Mouse (Mus musculus): ENCODE data around the gene Kdsr. TPM values are rescaled to one million over a fixed set of nuclear protein-coding genes. Genes with fewer than 3 reads are reported as not detected.

The Kdsr gene
- polyA plus RNA-seq (2016; fragmentation: Nextera tagmentation; extraction: Ambion mirVana), result 8.3 and 8.7 TPM in 2 replicates

DNA sequence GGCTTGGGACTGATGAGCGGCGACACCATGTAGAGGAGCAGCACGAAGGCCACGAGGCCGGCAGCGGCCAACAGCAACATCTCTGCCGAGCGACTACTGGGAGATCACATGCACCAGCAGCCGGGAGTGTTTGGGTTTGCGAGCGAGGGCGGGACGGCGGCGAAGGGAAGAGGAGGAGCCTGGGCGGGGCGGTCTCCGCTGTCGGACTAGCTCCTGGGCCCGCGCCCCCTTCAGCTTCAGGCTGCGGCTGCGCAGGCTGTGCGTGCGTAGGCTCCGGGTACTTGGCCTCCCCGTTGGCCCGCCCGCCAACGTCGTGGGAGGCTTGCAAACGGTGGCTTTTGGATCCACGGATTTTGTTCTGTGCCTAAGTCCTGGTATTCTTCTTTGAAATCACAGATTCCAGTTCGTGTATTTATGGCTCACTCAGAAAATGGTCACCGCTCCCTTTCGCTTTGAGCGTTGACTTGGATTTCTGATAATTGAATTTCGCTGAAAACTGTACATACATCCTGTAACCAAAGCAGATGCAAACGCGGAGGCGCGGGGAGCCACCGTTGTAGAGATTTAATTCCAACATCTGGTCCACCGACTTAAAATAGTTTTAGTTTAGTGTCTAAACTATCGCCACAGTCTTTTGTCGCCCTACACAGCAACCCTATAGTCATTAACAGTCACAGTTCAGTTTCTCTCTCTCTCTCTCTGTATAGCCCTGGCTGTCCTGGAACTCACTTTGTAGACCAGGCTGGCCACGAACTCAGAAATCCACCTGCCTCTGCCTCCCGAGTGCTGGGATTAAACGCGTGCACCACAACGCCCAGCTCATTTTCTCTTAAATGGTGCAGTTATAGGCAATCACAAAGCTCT is at the start of gene Kdsr:
Kdsr (minus strand) TSS at position 156 of the 864 bp plus-strand sequence.
- Histone ChIP-seq H3K4me2 (replicated peaks) (peak within 1 kb of the TSS; percentile 76), H3K9ac (peak within 1 kb of the TSS; percentile 58), H3K4me3 (peak within 1 kb of the TSS; percentile 53), H3K9me3 (no peaks in the 10 kb centered on the region), H3K4me1 (peaks cover 11% of the 10 kb centered on the region), H3K36me3 (peaks cover 11% of the 10 kb centered on the region; the same call in 1 of the 2 replicates), H3K27me3 (replicated peaks) (no peaks in the 10 kb centered on the region), H3K27ac (0 out of 2 replicates have a peak within 1 kb of the TSS, but pooled peaks have one; percentile 53)
- peak; percentile 99 for ATAC-seq (ENCODE audit: low FRiP score, low read depth)
- 4% methylated on average over 46 of the region's 51 CpGs for WGBS

DNA sequence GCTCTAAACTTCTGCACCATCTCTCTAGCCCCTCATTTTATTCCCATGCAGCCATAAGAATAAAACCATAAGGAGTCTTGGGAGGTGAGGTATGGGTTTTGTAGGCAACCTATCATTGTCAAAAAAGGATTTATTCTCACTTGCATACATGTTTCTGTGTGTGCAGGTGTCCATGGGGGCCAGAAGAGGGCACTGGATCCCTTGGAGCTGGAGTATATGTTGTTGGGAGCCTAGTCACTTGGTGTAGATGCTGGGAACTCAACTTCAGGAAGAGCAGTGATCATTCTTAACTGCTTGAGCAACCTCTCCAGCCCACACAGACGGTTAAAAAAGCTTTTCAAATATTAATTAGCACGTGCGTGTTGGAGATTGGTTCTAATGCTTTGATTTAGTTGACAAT is 40.4 kb upstream of the Kdsr start:
- 80% methylated on average over 3 of the region's 3 CpGs for WGBS
- Histone ChIP-seq H3K36me3 (no peaks in the 10 kb centered on the region), H3K4me1 (peaks cover 4% of the 10 kb centered on the region; the same call in 1 of the 2 replicates), H3K9ac (no peak overlapping the region), H3K4me3 (no peak overlapping the region), H3K27ac (no peak overlapping the region), H3K27me3 (replicated peaks) (no peaks in the 10 kb centered on the region), H3K4me2 (replicated peaks) (no peak overlapping the region), H3K9me3 (no peaks in the 10 kb centered on the region)
- no peak for ATAC-seq (ENCODE audit: low FRiP score, low read depth)

DNA sequence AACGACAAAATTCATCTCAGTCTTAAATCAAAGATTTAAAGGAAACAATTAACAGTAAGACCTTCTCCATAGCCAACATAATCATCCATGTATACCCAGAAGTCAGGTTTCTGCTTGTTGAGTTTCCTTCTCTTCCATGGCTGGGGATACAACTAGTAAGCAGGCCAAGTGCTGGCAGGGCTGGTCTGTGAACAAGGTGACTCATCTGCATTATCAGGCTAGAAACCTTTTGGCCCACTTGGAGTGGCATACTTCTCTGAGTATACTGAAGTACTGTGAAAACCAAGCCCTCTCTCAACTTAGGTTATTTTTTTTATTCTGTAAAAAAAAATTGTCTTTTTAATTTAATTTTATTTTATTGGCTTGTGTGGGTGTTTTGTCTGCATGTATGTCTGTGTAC is 39.9 kb upstream of the Kdsr start:
- Histone ChIP-seq H3K4me3 (no peak overlapping the region), H3K9me3 (no peaks in the 10 kb centered on the region), H3K4me2 (replicated peaks) (no peak overlapping the region), H3K36me3 (no peaks in the 10 kb centered on the region), H3K4me1 (peaks cover 7% of the 10 kb centered on the region; the same call in 1 of the 2 replicates), H3K27ac (no peak overlapping the region), H3K9ac (no peak overlapping the region), H3K27me3 (replicated peaks) (no peaks in the 10 kb centered on the region)
- no peak for ATAC-seq (ENCODE audit: low FRiP score, low read depth)
- 62% methylated on average over 1 of the region's 1 CpGs for WGBS

DNA sequence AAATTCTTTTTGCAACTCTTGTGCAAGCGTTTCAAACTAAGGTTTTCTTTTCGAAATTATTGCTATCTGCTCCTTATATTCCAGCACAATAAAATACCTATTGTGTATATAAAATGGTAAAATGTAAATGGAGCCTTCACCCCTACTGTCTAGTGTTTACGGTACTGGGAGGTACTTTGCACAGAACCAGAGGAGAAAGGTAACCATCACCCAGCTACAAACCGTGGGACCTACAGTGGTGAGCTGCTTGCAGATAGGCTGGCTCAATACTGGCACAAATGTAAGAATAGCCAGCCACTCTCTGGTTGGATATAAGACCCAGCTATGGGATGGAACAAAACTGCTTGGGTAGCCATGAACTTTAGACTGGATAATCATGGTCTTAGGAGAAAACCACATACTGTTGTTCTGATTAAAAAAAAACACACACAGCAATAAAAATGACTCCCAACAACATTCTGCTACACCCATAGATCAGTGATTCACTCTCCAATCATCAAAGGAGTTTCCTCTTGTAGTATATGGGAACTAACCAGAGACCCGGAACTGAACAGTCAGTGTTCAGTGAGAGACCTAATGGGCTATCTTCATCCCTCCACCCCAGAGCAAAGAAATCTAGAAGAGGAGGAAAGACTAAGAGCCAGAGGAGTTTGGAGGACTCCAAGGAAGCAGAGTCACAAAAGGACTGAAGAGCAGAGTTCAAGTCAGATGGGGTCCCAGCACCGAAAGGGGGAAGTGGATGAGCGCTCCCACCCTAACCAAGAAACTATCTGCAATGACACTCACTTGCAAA is 37.7 kb upstream of the Kdsr start:
- Histone ChIP-seq H3K36me3 (no peaks in the 10 kb centered on the region), H3K4me1 (peaks cover 7% of the 10 kb centered on the region; the same call in 1 of the 2 replicates), H3K4me2 (replicated peaks) (peak overlapping the region; percentile 70), H3K9me3 (no peaks in the 10 kb centered on the region), H3K9ac (no peak overlapping the region), H3K27ac (no peak overlapping the region), H3K27me3 (replicated peaks) (no peaks in the 10 kb centered on the region), H3K4me3 (peak overlapping the region; percentile 97)
- 62% methylated on average over 7 of the region's 7 CpGs for WGBS
- peak; percentile 26 for ATAC-seq (ENCODE audit: low FRiP score, low read depth)

DNA sequence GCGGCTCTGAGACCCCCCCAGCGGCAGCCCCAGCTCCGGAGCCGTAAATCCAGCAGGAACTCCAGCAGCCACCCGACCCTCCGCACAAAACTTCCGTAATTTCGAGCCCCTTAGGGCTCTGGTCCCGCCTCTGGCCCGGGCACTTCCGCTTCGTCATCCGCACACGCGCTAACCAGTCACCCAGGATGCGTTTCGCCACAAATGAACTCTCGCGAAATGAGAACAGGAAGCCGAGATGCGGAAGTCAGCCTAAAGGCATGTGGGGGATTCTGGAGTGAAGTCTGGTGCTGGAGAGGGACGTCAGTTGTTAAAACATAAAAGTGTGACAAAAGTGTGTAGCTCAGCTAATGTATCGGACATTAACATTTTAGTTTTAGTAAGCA is 37.0 kb upstream of the Kdsr start, which contains the start of gene Vps4b:
Vps4b (minus strand) TSS at position 187 of the 383 bp plus-strand sequence.
- H3K27me3 ChIP-seq (replicated peaks), result no peaks in the 10 kb centered on the region
- H3K9ac ChIP-seq, result peak within 1 kb of the TSS; percentile 97
- peak within 1 kb of the TSS; percentile 97 for H3K4me3 ChIP-seq
- H3K4me2 ChIP-seq (replicated peaks), result peak within 1 kb of the TSS; percentile 70
- WGBS, result under 1% methylated on average over 23 of the region's 23 CpGs
- ATAC-seq (ENCODE audit: low FRiP score, low read depth), result peak; percentile 99
- peak within 1 kb of the TSS; percentile 82 for H3K27ac ChIP-seq
- no peaks in the 10 kb centered on the region for H3K36me3 ChIP-seq
- no peaks in the 10 kb centered on the region for H3K9me3 ChIP-seq
- peaks cover 7% of the 10 kb centered on the region; the same call in 1 of the 2 replicates for H3K4me1 ChIP-seq

DNA sequence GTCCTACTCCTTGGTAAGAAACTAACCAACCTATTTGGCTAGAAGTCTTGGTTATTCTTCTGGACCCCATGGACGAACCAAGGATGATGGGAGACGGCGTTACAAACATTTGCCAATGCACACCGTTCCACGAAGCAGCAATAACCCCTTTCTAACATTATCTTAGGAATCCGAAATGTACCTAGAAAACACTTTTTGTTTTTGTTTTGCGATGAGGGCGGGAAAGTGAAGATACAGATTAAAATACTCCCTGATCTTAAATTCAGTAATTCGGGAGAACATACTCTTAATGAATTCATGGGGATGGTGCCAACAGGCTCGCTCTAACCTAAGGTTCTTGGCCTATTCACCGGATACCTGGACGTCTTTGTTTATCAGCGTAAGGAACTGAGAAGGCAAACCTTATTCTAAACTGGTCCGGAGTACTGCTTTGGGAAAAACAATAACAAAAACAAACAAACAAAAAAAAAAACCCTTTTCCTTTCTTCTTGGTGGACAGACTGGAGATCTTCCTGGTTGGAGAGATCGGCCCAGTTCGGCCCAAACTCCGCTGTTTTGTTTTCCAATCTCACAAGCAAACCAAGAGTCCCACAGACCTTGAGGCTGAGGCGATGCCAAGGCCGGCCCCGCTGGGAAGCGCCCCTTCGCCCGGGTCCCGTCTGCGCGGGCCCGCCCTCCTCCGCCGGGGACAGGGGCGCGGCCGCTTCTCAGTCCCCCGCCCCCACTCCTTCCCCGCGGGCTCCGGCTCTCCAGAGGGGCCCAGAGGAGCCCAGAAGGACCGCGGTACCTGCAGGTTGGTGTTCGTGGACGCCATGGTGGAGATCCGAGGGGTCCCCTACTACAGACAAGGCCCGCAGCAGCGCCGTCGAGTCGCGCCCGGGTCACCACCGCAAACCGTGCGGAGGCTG is 36.4 kb upstream of the Kdsr start:
- Histone ChIP-seq H3K36me3 (no peaks in the 10 kb centered on the region), H3K4me3 (peak overlapping the region; percentile 97), H3K4me1 (peaks cover 7% of the 10 kb centered on the region; the same call in 1 of the 2 replicates), H3K4me2 (replicated peaks) (peak overlapping the region; percentile 70), H3K27ac (peak overlapping the region; percentile 82), H3K27me3 (replicated peaks) (no peaks in the 10 kb centered on the region), H3K9ac (peak overlapping the region; percentile 97), H3K9me3 (no peaks in the 10 kb centered on the region)
- peak; percentile 92 for ATAC-seq (ENCODE audit: low FRiP score, low read depth)
- WGBS, result 3% methylated on average over 51 of the region's 51 CpGs

DNA sequence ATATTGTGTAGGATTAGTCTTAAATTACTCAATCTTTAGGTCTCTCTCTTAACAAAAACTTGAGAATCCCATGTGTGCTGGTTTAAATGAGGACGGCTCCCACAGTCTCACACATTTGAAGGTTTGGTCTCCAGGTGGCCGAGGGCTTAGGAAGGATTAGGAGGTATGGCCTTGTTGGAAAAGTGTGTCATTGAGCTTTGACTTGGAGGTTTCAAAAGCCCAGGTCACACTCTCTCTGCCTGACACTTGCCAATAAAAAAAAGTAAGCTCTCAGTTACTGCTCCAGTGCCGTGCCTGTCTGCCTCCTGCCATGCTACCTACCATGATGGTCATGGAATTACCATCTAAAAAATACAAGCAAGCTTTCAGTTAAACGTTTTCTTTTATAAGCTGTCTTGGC is 15.4 kb upstream of the Kdsr start:
- Histone ChIP-seq H3K4me1 (no peaks in the 10 kb centered on the region), H3K4me2 (replicated peaks) (no peak overlapping the region), H3K27ac (no peak overlapping the region), H3K36me3 (peaks cover 64% of the 10 kb centered on the region), H3K9ac (no peak overlapping the region), H3K27me3 (replicated peaks) (no peaks in the 10 kb centered on the region), H3K4me3 (no peak overlapping the region), H3K9me3 (no peaks in the 10 kb centered on the region)
- no peak for ATAC-seq (ENCODE audit: low FRiP score, low read depth)
- WGBS, result 89% methylated on average over 4 of the region's 4 CpGs

DNA sequence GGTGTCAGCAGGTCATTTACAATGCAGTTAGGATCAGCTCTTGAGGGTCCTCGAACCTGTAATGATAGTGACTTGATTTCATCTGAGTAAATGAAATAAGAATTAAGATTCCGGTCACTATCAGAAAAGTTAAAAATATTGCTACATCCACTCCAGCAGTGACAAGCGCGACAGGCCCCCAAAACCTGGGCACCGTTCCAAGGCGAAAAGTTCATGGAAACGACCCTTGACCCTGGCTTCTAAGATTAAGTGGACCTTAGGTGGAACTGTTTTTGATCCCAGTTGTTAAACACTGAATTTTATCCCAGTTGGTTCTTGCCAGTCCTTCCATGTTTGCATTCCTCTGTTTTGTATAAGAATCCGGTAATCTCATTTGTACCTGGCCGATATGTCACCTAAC is 14.6 kb upstream of the Kdsr start:
- H3K4me2 ChIP-seq (replicated peaks), result no peak overlapping the region
- peaks cover 59% of the 10 kb centered on the region for H3K36me3 ChIP-seq
- no peak overlapping the region for H3K4me3 ChIP-seq
- no peaks in the 10 kb centered on the region for H3K27me3 ChIP-seq (replicated peaks)
- ATAC-seq (ENCODE audit: low FRiP score, low read depth), result no peak
- 93% methylated on average over 9 of the region's 9 CpGs for WGBS
- H3K4me1 ChIP-seq, result no peaks in the 10 kb centered on the region
- H3K27ac ChIP-seq, result no peak overlapping the region
- no peak overlapping the region for H3K9ac ChIP-seq
- no peaks in the 10 kb centered on the region for H3K9me3 ChIP-seq

DNA sequence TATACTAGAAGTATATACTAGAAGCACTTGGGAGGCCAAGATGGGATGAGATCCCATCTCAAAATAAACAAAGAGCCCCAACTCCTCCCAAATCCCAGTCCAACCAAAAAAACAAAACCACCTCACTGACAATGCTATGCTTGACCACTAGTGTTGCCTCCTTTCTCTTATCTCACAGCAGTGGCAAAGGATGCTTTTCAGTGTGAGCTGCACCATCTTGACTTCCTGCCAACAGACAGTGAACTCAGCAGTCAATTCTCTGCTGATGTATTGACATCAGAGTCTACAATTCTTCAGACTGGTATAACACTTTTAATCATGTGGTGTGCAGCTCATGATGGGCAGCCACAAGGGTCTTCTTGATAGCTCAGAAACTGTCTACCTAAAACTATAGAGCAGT is 9.2 kb upstream of the Kdsr start:
- Histone ChIP-seq H3K9ac (no peak overlapping the region), H3K36me3 (peaks cover 54% of the 10 kb centered on the region), H3K4me3 (no peak overlapping the region), H3K4me2 (replicated peaks) (no peak overlapping the region), H3K4me1 (no peaks in the 10 kb centered on the region), H3K27me3 (replicated peaks) (no peaks in the 10 kb centered on the region), H3K27ac (no peak overlapping the region), H3K9me3 (no peaks in the 10 kb centered on the region)
- ATAC-seq (ENCODE audit: low FRiP score, low read depth), result no peak

DNA sequence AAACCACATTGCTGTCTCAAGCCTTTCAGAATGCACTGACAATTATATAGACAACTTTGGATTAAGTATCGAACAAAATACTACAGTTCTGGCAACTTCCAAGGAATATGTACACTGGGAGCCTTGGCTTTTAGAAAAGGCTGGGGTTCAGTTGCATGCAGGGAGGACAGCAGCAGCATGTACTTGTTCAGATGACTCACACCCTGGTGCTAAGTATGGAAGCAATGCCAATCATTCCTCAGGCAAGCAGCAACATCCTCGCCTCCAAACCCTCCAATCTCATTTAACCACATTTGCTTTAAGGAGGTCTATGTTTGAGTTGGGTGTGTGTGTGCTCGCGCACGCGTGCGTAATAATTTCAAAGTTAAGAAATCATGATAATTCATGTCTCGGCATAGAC is 6.2 kb upstream of the Kdsr start:
- H3K27me3 ChIP-seq (replicated peaks), result no peaks in the 10 kb centered on the region
- no peaks in the 10 kb centered on the region for H3K9me3 ChIP-seq
- no peak overlapping the region for H3K4me2 ChIP-seq (replicated peaks)
- H3K27ac ChIP-seq, result no peak overlapping the region
- H3K4me1 ChIP-seq, result no peaks in the 10 kb centered on the region
- no peak for ATAC-seq (ENCODE audit: low FRiP score, low read depth)
- H3K36me3 ChIP-seq, result peaks cover 50% of the 10 kb centered on the region
- no peak overlapping the region for H3K4me3 ChIP-seq
- no peak overlapping the region for H3K9ac ChIP-seq
- 93% methylated on average over 8 of the region's 8 CpGs for WGBS

DNA sequence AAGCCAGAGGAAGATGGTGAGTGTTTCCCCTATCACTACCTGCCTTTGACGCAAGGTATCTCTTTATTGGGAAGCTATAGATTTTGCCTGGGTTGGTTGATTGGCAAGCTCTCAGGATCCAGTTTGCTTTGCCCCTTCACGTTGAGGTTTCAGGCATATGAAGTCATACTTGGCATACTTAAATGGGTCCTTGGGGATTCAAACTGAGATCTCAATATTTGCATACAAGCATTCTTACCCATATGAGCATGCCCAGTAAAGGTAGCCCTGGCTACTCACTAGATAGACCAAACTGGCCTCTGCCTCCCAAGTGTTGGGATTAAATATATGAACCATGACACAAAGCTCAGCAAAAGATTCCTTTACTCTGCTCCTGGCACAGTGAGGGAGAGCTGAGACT is 5.3 kb upstream of the Kdsr start:
- WGBS, result 93% methylated on average over 2 of the region's 2 CpGs
- Histone ChIP-seq H3K9me3 (no peaks in the 10 kb centered on the region), H3K27ac (no peak overlapping the region), H3K4me2 (replicated peaks) (no peak overlapping the region), H3K36me3 (peaks cover 42% of the 10 kb centered on the region), H3K27me3 (replicated peaks) (no peaks in the 10 kb centered on the region), H3K9ac (no peak overlapping the region), H3K4me3 (no peak overlapping the region), H3K4me1 (no peaks in the 10 kb centered on the region)
- ATAC-seq (ENCODE audit: low FRiP score, low read depth), result no peak

Measured in neural tube, embryonic 12.5 days (tissue).